Mouse (Mus musculus): ENCODE results near the gene Mrtfb. TPM values are rescaled to one million over a fixed set of nuclear protein-coding genes. Genes with fewer than 3 reads are reported as not detected.

The Mrtfb gene
- polyA plus RNA-seq, 2 experiments, result 1.1 to 3.3 TPM

DNA sequence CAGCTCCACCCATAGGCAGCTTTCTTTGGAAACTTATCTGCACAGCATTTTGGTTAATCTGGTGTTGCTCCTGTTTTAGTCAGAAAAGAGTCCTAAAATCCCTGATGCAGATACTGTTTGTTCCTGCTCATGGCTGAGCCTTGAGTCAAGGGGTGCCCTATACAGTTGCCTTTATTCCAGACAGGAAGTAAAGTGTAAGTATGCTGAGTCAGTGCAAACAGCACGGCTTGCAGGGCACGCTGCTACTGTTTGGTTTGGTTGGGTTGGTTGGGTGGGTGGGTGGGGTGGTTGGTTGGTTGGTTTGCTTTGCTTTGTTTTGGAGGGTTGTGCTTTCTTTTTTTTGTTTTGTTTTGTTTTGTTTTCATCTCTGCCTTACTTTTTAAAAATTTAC, 111.2 kb downstream of the Mrtfb start:
- ATAC-seq (ENCODE audit: insufficient read depth) (no peak), DNase-seq (ENCODE audit: low read depth in 3 of 3, low spot score in 3 of 3) (no peak)
- Histone ChIP-seq H3K27ac (no peak overlapping the region), H3K9ac (replicated peaks) (no peak overlapping the region), H3K4me3 (ENCODE audit: insufficient read depth in 1 of 2, low read depth in 2 of 2, low read length in 2 of 2) (no peak overlapping the region), H3K9me3 (ENCODE audit: control insufficient read depth, low read length) (no peaks in the 10 kb centered on the region), H3K4me2 (ENCODE audit: low read depth) (no peak overlapping the region), H3K36me3 (replicated peaks; ENCODE audit: control insufficient read depth, insufficient read depth, low read depth) (no peaks in the 10 kb centered on the region), H3K27me3 (ENCODE audit: control insufficient read depth, insufficient read depth, low read length) (no peaks in the 10 kb centered on the region), H3K4me1 (replicated peaks; ENCODE audit: control insufficient read depth in 2 of 2, insufficient read depth in 2 of 2, low read length in 1 of 2) (peaks cover 0 to 9% of the 10 kb centered on the region in 2 experiments; a peak in 3 of 4 replicates)
- no peak for TF ChIP-seq CTCF (IDR thresholded peaks at IDR 0.05; ENCODE audit: low read depth)
- no peak for TF ChIP-seq EP300 (IDR thresholded peaks at IDR 0.05; ENCODE audit: low read depth)
- WGBS (ENCODE audit: insufficient replicate concordance), result 22% methylated on average over 2 of the region's 2 CpGs

DNA sequence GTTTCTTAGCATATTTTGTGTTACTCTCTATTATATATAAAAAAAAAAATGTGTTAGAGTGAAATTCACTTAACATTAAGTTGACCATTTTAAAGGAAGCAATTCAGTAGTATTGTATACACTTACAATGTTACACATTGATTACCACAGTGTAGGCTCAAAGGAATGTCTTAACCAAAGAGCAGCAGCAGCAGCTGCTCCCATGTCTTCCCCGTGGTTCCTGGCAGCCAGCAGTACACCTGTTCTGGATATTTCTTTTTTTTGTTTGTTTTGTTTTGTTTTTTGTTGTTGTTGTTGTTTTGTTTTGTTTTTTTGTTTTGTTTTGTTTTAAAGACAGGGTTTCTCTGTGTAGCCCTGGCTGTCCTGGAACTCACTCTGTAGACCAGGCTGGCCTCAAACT, 112.4 kb downstream of the Mrtfb start:
- H3K9me3 ChIP-seq (ENCODE audit: control insufficient read depth, low read length), result no peaks in the 10 kb centered on the region
- DNase-seq (ENCODE audit: low read depth in 3 of 3, low spot score in 3 of 3), result no peak
- no peak overlapping the region for H3K4me3 ChIP-seq (ENCODE audit: insufficient read depth in 1 of 2, low read depth in 2 of 2, low read length in 2 of 2)
- H3K4me1 ChIP-seq (replicated peaks; ENCODE audit: control insufficient read depth in 2 of 2, insufficient read depth in 2 of 2, low read length in 1 of 2), result peaks cover 0 to 9% of the 10 kb centered on the region in 2 experiments; a peak in 3 of 4 replicates
- ATAC-seq (ENCODE audit: insufficient read depth), result no peak
- no peak overlapping the region for H3K9ac ChIP-seq (replicated peaks)
- H3K4me2 ChIP-seq (ENCODE audit: low read depth), result no peak overlapping the region
- no peak for TF ChIP-seq CTCF (IDR thresholded peaks at IDR 0.05; ENCODE audit: low read depth)
- TF ChIP-seq EP300 (IDR thresholded peaks at IDR 0.05; ENCODE audit: low read depth), result no peak
- no peak overlapping the region for H3K27ac ChIP-seq
- no peaks in the 10 kb centered on the region for H3K36me3 ChIP-seq (replicated peaks; ENCODE audit: control insufficient read depth, insufficient read depth, low read depth)
- H3K27me3 ChIP-seq (ENCODE audit: control insufficient read depth, insufficient read depth, low read length), result no peaks in the 10 kb centered on the region
- 36% methylated on average over 1 of the region's 1 CpGs for WGBS (ENCODE audit: insufficient replicate concordance)

- Histone ChIP-seq H3K27me3 (ENCODE audit: control insufficient read depth, insufficient read depth, low read length) (no peaks in the 10 kb centered on the region), H3K9me3 (ENCODE audit: control insufficient read depth, low read length) (no peaks in the 10 kb centered on the region), H3K4me3 (ENCODE audit: insufficient read depth in 1 of 2, low read depth in 2 of 2, low read length in 2 of 2) (no peak overlapping the region), H3K4me2 (ENCODE audit: low read depth) (0 out of 2 replicates have a peak overlapping the region, but pooled peaks have one; percentile 6), H3K36me3 (replicated peaks; ENCODE audit: control insufficient read depth, insufficient read depth, low read depth) (no peaks in the 10 kb centered on the region), H3K9ac (replicated peaks) (no peak overlapping the region), H3K27ac (no peak overlapping the region), H3K4me1 (replicated peaks; ENCODE audit: control insufficient read depth in 2 of 2, insufficient read depth in 2 of 2, low read length in 1 of 2) (peaks cover 0 to 9% of the 10 kb centered on the region in 2 experiments; a peak in 3 of 4 replicates)
- peak in 2 of 3 experiments; percentile 19 to 22 for DNase-seq (ENCODE audit: low read depth in 3 of 3, low spot score in 3 of 3)
- ATAC-seq (ENCODE audit: insufficient read depth), result peak; percentile 51; the same call in 1 of the 2 replicates
- TF ChIP-seq EP300 (IDR thresholded peaks at IDR 0.05; ENCODE audit: low read depth) (no peak), CTCF (IDR thresholded peaks at IDR 0.05; ENCODE audit: low read depth) (no peak)
- 6% methylated on average over 11 of the region's 11 CpGs for WGBS (ENCODE audit: insufficient replicate concordance)
Observed at GRCm38 (mm10) chr16:13371740-13372287, 115.5 kb downstream of the Mrtfb start.

GRCm38 (mm10) chr16:13372899-13373533, 116.7 kb downstream of the Mrtfb start:
- no peak for TF ChIP-seq CTCF (IDR thresholded peaks at IDR 0.05; ENCODE audit: low read depth)
- TF ChIP-seq EP300 (IDR thresholded peaks at IDR 0.05; ENCODE audit: low read depth), result no peak
- ATAC-seq (ENCODE audit: insufficient read depth) (no peak), DNase-seq (ENCODE audit: low read depth in 3 of 3, low spot score in 3 of 3) (no peak)
- no peak overlapping the region for H3K4me3 ChIP-seq (ENCODE audit: insufficient read depth in 1 of 2, low read depth in 2 of 2, low read length in 2 of 2)
- H3K4me1 ChIP-seq (replicated peaks; ENCODE audit: control insufficient read depth in 2 of 2, insufficient read depth in 2 of 2, low read length in 1 of 2), result peaks cover 0 to 5% of the 10 kb centered on the region in 2 experiments; a peak in 2 of 4 replicates
- no peak overlapping the region for H3K9ac ChIP-seq (replicated peaks)
- no peaks in the 10 kb centered on the region for H3K9me3 ChIP-seq (ENCODE audit: control insufficient read depth, low read length)
- no peaks in the 10 kb centered on the region for H3K27me3 ChIP-seq (ENCODE audit: control insufficient read depth, insufficient read depth, low read length)
- no peaks in the 10 kb centered on the region for H3K36me3 ChIP-seq (replicated peaks; ENCODE audit: control insufficient read depth, insufficient read depth, low read depth)
- H3K4me2 ChIP-seq (ENCODE audit: low read depth), result no peak overlapping the region
- H3K27ac ChIP-seq, result no peak overlapping the region
- 66% methylated on average over 8 of the region's 8 CpGs for WGBS (ENCODE audit: insufficient replicate concordance)

- no peak overlapping the region for H3K4me3 ChIP-seq (ENCODE audit: insufficient read depth in 1 of 2, low read depth in 2 of 2, low read length in 2 of 2)
- DNase-seq (ENCODE audit: low read depth in 3 of 3, low spot score in 3 of 3), result no peak
- H3K27me3 ChIP-seq (ENCODE audit: control insufficient read depth, insufficient read depth, low read length), result no peaks in the 10 kb centered on the region
- H3K36me3 ChIP-seq (replicated peaks; ENCODE audit: control insufficient read depth, insufficient read depth, low read depth), result no peaks in the 10 kb centered on the region
- WGBS (ENCODE audit: insufficient replicate concordance), result 49% methylated on average over 7 of the region's 7 CpGs
- no peak overlapping the region for H3K4me2 ChIP-seq (ENCODE audit: low read depth)
- H3K27ac ChIP-seq, result no peak overlapping the region
- no peaks in the 10 kb centered on the region for H3K9me3 ChIP-seq (ENCODE audit: control insufficient read depth, low read length)
- TF ChIP-seq CTCF (IDR thresholded peaks at IDR 0.05; ENCODE audit: low read depth) (no peak), EP300 (IDR thresholded peaks at IDR 0.05; ENCODE audit: low read depth) (no peak)
- no peak overlapping the region for H3K9ac ChIP-seq (replicated peaks)
- H3K4me1 ChIP-seq (replicated peaks; ENCODE audit: control insufficient read depth in 2 of 2, insufficient read depth in 2 of 2, low read length in 1 of 2), result peaks cover 0 to 1% of the 10 kb centered on the region in 2 experiments; a peak in 1 of 4 replicates
- no peak for ATAC-seq (ENCODE audit: insufficient read depth)
Observed at GRCm38 (mm10) chr16:13376947-13377486, 120.7 kb downstream of the Mrtfb start.
